ENCODE assay signal across 26 mouse cellular contexts in the genomic region with DNA sequence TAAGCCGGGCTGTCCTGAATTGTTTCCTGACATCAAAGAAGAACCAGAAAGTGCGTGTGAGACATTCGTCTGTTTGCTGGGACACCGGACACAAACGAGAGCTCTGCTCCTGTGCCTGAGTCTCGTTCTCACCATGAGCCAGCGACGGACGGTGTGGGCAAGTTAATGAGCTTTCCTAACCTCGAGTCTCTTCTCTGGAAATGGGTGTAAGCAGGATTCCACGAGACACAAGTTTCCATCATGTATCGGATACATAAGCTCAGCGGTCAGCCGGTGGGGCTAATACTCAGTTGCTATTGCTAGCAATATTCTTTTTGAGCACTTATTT. TPM values are rescaled to one million over a fixed set of nuclear protein-coding genes. Genes with fewer than 3 reads are reported as not detected.
DNase-seq lines count a peak whose midpoint lies in the region; ATAC-seq and TF ChIP-seq lines count a peak whose summit lies in the region.
"Had no signal": no experiment of that assay in that cellular context is flagged by ENCODE, and none has a peak within 500 bp of the region (broad histone marks: within the 10 kb centered on the region; RNA-seq: fewer than 3 reads in every experiment).

No protein-coding gene starts in this region.

- H3K27me3 ChIP-seq in heart, embryonic 11.5 days (ENCODE audit: control insufficient read depth, insufficient read depth, low read length), result no peaks in the 10 kb centered on the region
- no peaks in the 10 kb centered on the region for H3K27me3 ChIP-seq in heart, adult 2 months (ENCODE audit: control insufficient read depth, insufficient read depth, low read length)
- H3K27me3 ChIP-seq in heart, postnatal 0 days (ENCODE audit: control insufficient read depth, insufficient read depth, low read length), result no peaks in the 10 kb centered on the region
- no peaks in the 10 kb centered on the region for H3K27me3 ChIP-seq in heart, embryonic 10.5 days (ENCODE audit: insufficient read depth, poor library complexity, severe bottlenecking)
- no peaks in the 10 kb centered on the region for H3K27me3 ChIP-seq in intestine, embryonic 15.5 days (replicated peaks)
- H3K27me3 ChIP-seq in limb, embryonic 14.5 days (ENCODE audit: control insufficient read depth, insufficient read depth, low read length), result no peaks in the 10 kb centered on the region
- H3K27me3 ChIP-seq: embryonic facial prominence, embryonic 13.5 days; forebrain, embryonic 13.5 days; liver, embryonic 12.5 days; lung, embryonic 15.5 days; neural tube, embryonic 12.5 days had no signal

- H3K79me2 ChIP-seq in heart, adult 2 months (replicated peaks; ENCODE audit: control insufficient read depth, insufficient read depth, low read length), result no peaks in the 10 kb centered on the region

- no peak for DNase-seq in heart, adult 2 months
- DNase-seq in heart, postnatal 0 days (ENCODE audit: low spot score), result no peak
- no peak for DNase-seq in heart, embryonic 10.5 days (ENCODE audit: low spot score)
- DNase-seq in limb, embryonic 14.5 days (ENCODE audit: low spot score), result no peak
- no peak for DNase-seq in urinary bladder, postnatal 25 days (ENCODE audit: low spot score)
- DNase-seq in T-cell, adult 2 months (ENCODE audit: low spot score), result no peak
- DNase-seq: adrenal gland, adult 2 months; cerebellum, adult 11 months; cerebellum, adult 9-11 months; gastrocnemius, adult 2 months; kidney, adult 18-20 months; layer of hippocampus, adult 9-11 months; lung, postnatal 4 days; midbrain, embryonic 14.5 days; right cerebral cortex, postnatal 14 days had no signal

- intact Hi-C loops in heart, adult 2 months (cut with DNase I), result no loop called here

- ATAC-seq in heart, embryonic 11.5 days (replicated peaks; ENCODE audit: insufficient number of reproducible peaks, low FRiP score, low TSS enrichment), result no peak
- ATAC-seq in heart, postnatal 0 days (ENCODE audit: insufficient read depth, low read depth), result no peak
- ATAC-seq in intestine, embryonic 15.5 days, result no peak
- ATAC-seq in limb, embryonic 14.5 days (ENCODE audit: low FRiP score, low read depth), result no peak
- ATAC-seq: forebrain, embryonic 13.5 days; hindbrain, embryonic 16.5 days; liver, embryonic 12.5 days had no signal

- peak overlapping the region; percentile 22; the same call in 1 of the 2 replicates for H3K4me2 ChIP-seq in heart, embryonic 11.5 days
- H3K4me2 ChIP-seq in heart, postnatal 0 days (ENCODE audit: low read depth, low read length), result peak overlapping the region; percentile 11; the same call in 1 of the 2 replicates
- H3K4me2 ChIP-seq in intestine, embryonic 15.5 days (replicated peaks), result peak overlapping the region; percentile 41
- H3K4me2 ChIP-seq in limb, embryonic 14.5 days (replicated peaks; ENCODE audit: low read depth, low read length, severe bottlenecking), result peak overlapping the region; percentile 6; the same call in 1 of the 2 replicates
- H3K4me2 ChIP-seq: embryonic facial prominence, embryonic 13.5 days; forebrain, embryonic 13.5 days; liver, embryonic 12.5 days; lung, embryonic 15.5 days; neural tube, embryonic 12.5 days had no signal

- no peak overlapping the region for H3K9ac ChIP-seq in heart, embryonic 11.5 days (ENCODE audit: low read depth, low read length)
- no peak overlapping the region for H3K9ac ChIP-seq in heart, adult 2 months (ENCODE audit: low read depth, low read length)
- H3K9ac ChIP-seq in heart, postnatal 0 days (replicated peaks; ENCODE audit: low read depth, low read length), result no peak overlapping the region
- H3K9ac ChIP-seq in intestine, embryonic 15.5 days, result no peak overlapping the region
- H3K9ac ChIP-seq in limb, embryonic 14.5 days (ENCODE audit: low read depth, low read length, severe bottlenecking), result no peak overlapping the region
- H3K9ac ChIP-seq: embryonic facial prominence, embryonic 13.5 days; forebrain, embryonic 13.5 days; liver, embryonic 12.5 days; lung, embryonic 15.5 days; neural tube, embryonic 12.5 days had no signal

- 61% methylated on average over 14 of the region's 14 CpGs for WGBS in heart, embryonic 11.5 days (ENCODE audit: insufficient replicate concordance)
- 60% methylated on average over 14 of the region's 14 CpGs for WGBS in heart, adult 2 months
- WGBS in heart, postnatal 0 days, result 50% methylated on average over 14 of the region's 14 CpGs
- 58% methylated on average over 14 of the region's 14 CpGs for WGBS in heart, embryonic 10.5 days
- 45% methylated on average over 14 of the region's 14 CpGs for WGBS in intestine, embryonic 15.5 days
- 59% methylated on average over 14 of the region's 14 CpGs for WGBS in limb, embryonic 14.5 days

- H3K9me3 ChIP-seq in heart, embryonic 11.5 days (replicated peaks; ENCODE audit: control insufficient read depth, low read length), result no peaks in the 10 kb centered on the region
- H3K9me3 ChIP-seq in heart, postnatal 0 days (replicated peaks; ENCODE audit: control insufficient read depth, low read length), result no peaks in the 10 kb centered on the region
- H3K9me3 ChIP-seq in heart, embryonic 10.5 days, result no peaks in the 10 kb centered on the region
- no peaks in the 10 kb centered on the region for H3K9me3 ChIP-seq in intestine, embryonic 15.5 days
- H3K9me3 ChIP-seq in limb, embryonic 14.5 days (ENCODE audit: control insufficient read depth, low read length), result no peaks in the 10 kb centered on the region
- H3K9me3 ChIP-seq: embryonic facial prominence, embryonic 13.5 days; forebrain, embryonic 13.5 days; hindbrain, embryonic 10.5 days; liver, embryonic 12.5 days; lung, embryonic 15.5 days; neural tube, embryonic 12.5 days had no signal

- H3K4me1 ChIP-seq in heart, embryonic 11.5 days (ENCODE audit: control insufficient read depth, insufficient read depth, low read length), result peaks cover 12% of the 10 kb centered on the region
- H3K4me1 ChIP-seq in heart, adult 2 months (ENCODE audit: control insufficient read depth, insufficient read depth, low read length), result peaks cover 1% of the 10 kb centered on the region; the same call in 1 of the 2 replicates
- H3K4me1 ChIP-seq in heart, postnatal 0 days (ENCODE audit: control insufficient read depth, insufficient read depth), result peaks cover 10% of the 10 kb centered on the region
- H3K4me1 ChIP-seq in heart, embryonic 10.5 days, result peaks cover 33% of the 10 kb centered on the region
- H3K4me1 ChIP-seq in intestine, embryonic 15.5 days (replicated peaks), result peaks cover 7% of the 10 kb centered on the region; the same call in 1 of the 2 replicates
- peaks cover 4% of the 10 kb centered on the region; the same call in 1 of the 2 replicates for H3K4me1 ChIP-seq in limb, embryonic 14.5 days (ENCODE audit: control insufficient read depth, insufficient read depth, low read length)
- H3K4me1 ChIP-seq: embryonic facial prominence, embryonic 13.5 days; neural tube, embryonic 12.5 days had no signal

- no peak overlapping the region for H3K27ac ChIP-seq in heart, embryonic 11.5 days (ENCODE audit: low read depth, low read length)
- H3K27ac ChIP-seq in heart, adult 2 months, result no peak overlapping the region
- H3K27ac ChIP-seq in heart, postnatal 0 days (ENCODE audit: low read depth), result no peak overlapping the region
- no peak overlapping the region for H3K27ac ChIP-seq in heart, embryonic 10.5 days
- H3K27ac ChIP-seq in intestine, embryonic 15.5 days, result peak overlapping the region; percentile 70
- no peak overlapping the region for H3K27ac ChIP-seq in limb, embryonic 14.5 days (replicated peaks; ENCODE audit: low read depth, low read length)
- H3K27ac ChIP-seq: embryonic facial prominence, embryonic 13.5 days; forebrain, embryonic 13.5 days; gastrocnemius, adult 2 months; hindbrain, embryonic 10.5 days; kidney, postnatal 0 days; liver, embryonic 12.5 days; lung, embryonic 15.5 days; neural tube, embryonic 12.5 days had no signal

- no peak for TF ChIP-seq CTCF in heart, adult 2 months (IDR thresholded peaks at IDR 0.05)
- TF ChIP-seq CTCF in heart, postnatal 0 days (IDR thresholded peaks at IDR 0.05; ENCODE audit: low read depth), result no peak

- no peak overlapping the region for H3K4me3 ChIP-seq in heart, embryonic 11.5 days (ENCODE audit: low read depth, low read length)
- no peak overlapping the region for H3K4me3 ChIP-seq in heart, adult 2 months
- H3K4me3 ChIP-seq in heart, postnatal 0 days (ENCODE audit: low read depth, low read length), result no peak overlapping the region
- H3K4me3 ChIP-seq in heart, embryonic 10.5 days, result no peak overlapping the region
- peak overlapping the region; percentile 18 for H3K4me3 ChIP-seq in intestine, embryonic 15.5 days (replicated peaks)
- no peak overlapping the region for H3K4me3 ChIP-seq in limb, embryonic 14.5 days (replicated peaks; ENCODE audit: low read length)
- H3K4me3 ChIP-seq: embryonic facial prominence, embryonic 13.5 days; erythroblast, embryonic 14.5 days; forebrain, embryonic 13.5 days; gastrocnemius, adult 2 months; hindbrain, embryonic 10.5 days; liver, embryonic 12.5 days; lung, embryonic 15.5 days; neural tube, embryonic 12.5 days had no signal

- no peaks in the 10 kb centered on the region for H3K36me3 ChIP-seq in heart, embryonic 11.5 days (ENCODE audit: control insufficient read depth, insufficient read depth, low read length)
- no peaks in the 10 kb centered on the region for H3K36me3 ChIP-seq in heart, adult 2 months (ENCODE audit: control insufficient read depth, insufficient read depth, low read length)
- H3K36me3 ChIP-seq in heart, postnatal 0 days (replicated peaks; ENCODE audit: control insufficient read depth, insufficient read depth, low read length), result no peaks in the 10 kb centered on the region
- H3K36me3 ChIP-seq in heart, embryonic 10.5 days, result no peaks in the 10 kb centered on the region
- no peaks in the 10 kb centered on the region for H3K36me3 ChIP-seq in intestine, embryonic 15.5 days
- no peaks in the 10 kb centered on the region for H3K36me3 ChIP-seq in limb, embryonic 14.5 days (ENCODE audit: control insufficient read depth, insufficient read depth, low read length)
- H3K36me3 ChIP-seq: embryonic facial prominence, embryonic 13.5 days; hindbrain, embryonic 10.5 days; liver, embryonic 12.5 days; lung, embryonic 15.5 days; neural tube, embryonic 12.5 days had no signal

- no peak for TF ChIP-seq POLR2A in heart, adult 2 months (IDR thresholded peaks at IDR 0.05; ENCODE audit: insufficient read depth, low read depth, low read length)
- TF ChIP-seq POLR2A in limb, embryonic 14.5 days (IDR thresholded peaks at IDR 0.05; ENCODE audit: borderline replicate concordance, extremely low read depth, insufficient read depth, insufficient read length), result no peak

- no peak for TF ChIP-seq EP300 in heart, adult 2 months (IDR thresholded peaks at IDR 0.05; ENCODE audit: insufficient read depth, low read depth, low read length)
- no peak for TF ChIP-seq EP300 in heart, postnatal 0 days (IDR thresholded peaks at IDR 0.05; ENCODE audit: low read depth)

RNA-seq across cellular contexts. Expression of a gene that starts 15.5 kb away (rescaled TPM):
- polyA plus RNA-seq in heart, embryonic 11.5 days (2014; fragmentation: Nextera tagmentation; extraction: Ambion mirVana), result 75.5 and 81.9 TPM in 2 replicates
- 10 to 100 TPM; 11.8 to 12.8 TPM for total RNA-seq in heart, adult 2 months (2021)
- 12.7 and 14.2 TPM in 2 replicates for polyA plus RNA-seq in heart, adult 2 months (2012; rRNA removed)
- 52.4 and 57.8 TPM in 2 replicates for total RNA-seq in heart, postnatal 0 days (2014; rRNA removed; ENCODE audit: low replicate concordance)
- polyA plus RNA-seq in heart, postnatal 0 days (2015; fragmentation: Nextera tagmentation; extraction: Ambion mirVana), result 43.6 and 56.7 TPM in 2 replicates
- 90.5 and 96.2 TPM in 2 replicates for polyA plus RNA-seq in heart, embryonic 10.5 days (2016; fragmentation: Nextera tagmentation; extraction: Ambion mirVana)
- 113 and 119 TPM in 2 replicates for polyA plus RNA-seq in intestine, embryonic 15.5 days (2015; fragmentation: Nextera tagmentation; extraction: Ambion mirVana)
- 50.4 and 59.8 TPM in 2 replicates for polyA plus RNA-seq in limb, embryonic 14.5 days (2012; rRNA removed)
- polyA plus RNA-seq in limb, embryonic 14.5 days (2014; fragmentation: Nextera tagmentation; extraction: Ambion mirVana), result 57.7 and 69.6 TPM in 2 replicates

RNA-seq across cellular contexts. Expression of a gene that starts 41.3 kb away (rescaled TPM):
- polyA plus RNA-seq in heart, embryonic 11.5 days (2014; fragmentation: Nextera tagmentation; extraction: Ambion mirVana), result 139 and 157 TPM in 2 replicates
- total RNA-seq in heart, adult 2 months (2021), result 100 to 1,000 TPM; 149 to 209 TPM
- polyA plus RNA-seq in heart, adult 2 months (2012; rRNA removed), result 59.3 and 109 TPM in 2 replicates
- total RNA-seq in heart, postnatal 0 days (2014; rRNA removed; ENCODE audit: low replicate concordance), result 225 and 263 TPM in 2 replicates
- polyA plus RNA-seq in heart, postnatal 0 days (2015; fragmentation: Nextera tagmentation; extraction: Ambion mirVana), result 130 and 144 TPM in 2 replicates
- polyA plus RNA-seq in heart, embryonic 10.5 days (2016; fragmentation: Nextera tagmentation; extraction: Ambion mirVana), result 113 and 119 TPM in 2 replicates
- polyA plus RNA-seq in intestine, embryonic 15.5 days (2015; fragmentation: Nextera tagmentation; extraction: Ambion mirVana), result 83.8 and 95.3 TPM in 2 replicates
- 116 and 137 TPM in 2 replicates for polyA plus RNA-seq in limb, embryonic 14.5 days (2012; rRNA removed)
- 137 and 152 TPM in 2 replicates for polyA plus RNA-seq in limb, embryonic 14.5 days (2014; fragmentation: Nextera tagmentation; extraction: Ambion mirVana)
